Mouse (Mus musculus): Measurements from ENCODE around the gene Gm20696. TPM values are rescaled to one million over a fixed set of nuclear protein-coding genes. Genes with fewer than 3 reads are reported as not detected.

Gm20696 gene
- polyA plus RNA-seq, 1 experiment: not detected

GRCm38 (mm10) chr6:99220472-99220871 is 446.1 kb downstream of the Gm20696 start:
- no peak overlapping the region for H3K27ac ChIP-seq (replicated peaks; ENCODE audit: low read depth, low read length)
- H3K4me3 ChIP-seq (ENCODE audit: insufficient read depth, low read depth, low read length): no peak overlapping the region
- H3K4me1 ChIP-seq (ENCODE audit: control insufficient read depth, insufficient read depth, insufficient read length, low read length): no peaks in the 10 kb centered on the region; the same call in 1 of the 2 replicates

DNA sequence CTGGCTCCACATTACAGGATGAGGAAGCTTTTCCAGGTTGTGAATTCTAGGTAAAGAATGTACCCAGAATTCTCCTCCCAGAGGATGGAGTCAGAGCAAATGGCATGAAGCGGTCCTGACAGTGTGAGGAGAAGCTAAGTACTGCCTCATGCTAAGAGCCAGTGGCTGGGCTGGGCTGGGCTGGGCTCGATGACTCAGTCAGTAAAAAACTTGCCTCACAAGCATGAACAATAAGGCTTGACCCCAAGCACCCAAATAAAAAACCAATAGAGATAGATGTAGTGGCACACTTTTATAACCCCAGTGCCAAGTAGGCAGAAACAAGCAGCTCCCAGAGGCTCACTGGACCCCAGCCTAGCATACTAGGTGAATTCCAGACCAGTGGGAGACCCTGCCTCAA is 448.8 kb downstream of the Gm20696 start:
- H3K4me3 ChIP-seq (ENCODE audit: insufficient read depth, low read depth, low read length): no peak overlapping the region
- no peak overlapping the region for H3K27ac ChIP-seq (replicated peaks; ENCODE audit: low read depth, low read length)
- no peaks in the 10 kb centered on the region; the same call in 1 of the 2 replicates for H3K4me1 ChIP-seq (ENCODE audit: control insufficient read depth, insufficient read depth, insufficient read length, low read length)

DNA sequence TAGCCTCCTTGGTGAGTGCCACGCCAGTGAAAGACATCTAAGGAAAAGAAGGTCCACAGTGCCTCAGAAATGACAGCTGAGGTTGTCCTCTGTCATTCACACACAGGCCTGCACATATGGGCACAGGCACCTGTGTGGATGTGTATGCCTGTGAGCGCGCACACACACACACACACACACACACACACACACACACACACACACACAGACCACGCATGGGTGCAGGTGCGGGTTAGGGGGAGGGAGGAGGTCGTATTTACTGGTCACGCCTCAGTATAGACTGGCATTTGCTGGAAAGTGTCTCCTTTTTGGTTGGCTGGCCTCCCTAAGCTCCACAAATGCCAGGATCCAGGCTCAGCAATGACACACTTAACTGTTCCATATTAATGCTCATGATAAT is 449.4 kb downstream of the Gm20696 start:
- H3K27ac ChIP-seq (replicated peaks; ENCODE audit: low read depth, low read length): no peak overlapping the region

GRCm38 (mm10) chr6:99212461-99212860 is 454.1 kb downstream of the Gm20696 start:
- Histone ChIP-seq H3K4me3 (ENCODE audit: insufficient read depth, low read depth, low read length) (no peak overlapping the region), H3K4me1 (ENCODE audit: control insufficient read depth, insufficient read depth, insufficient read length, low read length) (no peaks in the 10 kb centered on the region), H3K27ac (replicated peaks; ENCODE audit: low read depth, low read length) (no peak overlapping the region)

More for the DNA sequence above, 449.4 kb downstream of the Gm20696 start:
- no peak overlapping the region for H3K4me3 ChIP-seq (ENCODE audit: insufficient read depth, low read depth, low read length)
- no peaks in the 10 kb centered on the region; the same call in 1 of the 2 replicates for H3K4me1 ChIP-seq (ENCODE audit: control insufficient read depth, insufficient read depth, insufficient read length, low read length)

- Histone ChIP-seq H3K27ac (replicated peaks; ENCODE audit: low read depth, low read length) (no peak overlapping the region), H3K4me3 (ENCODE audit: insufficient read depth, low read depth, low read length) (no peak overlapping the region), H3K4me1 (ENCODE audit: control insufficient read depth, insufficient read depth, insufficient read length, low read length) (peaks cover 2% of the 10 kb centered on the region; the same call in 1 of the 2 replicates)
These were observed 454.8 kb downstream of the Gm20696 start for GRCm38 (mm10) chr6:99211663-99212333.

DNA sequence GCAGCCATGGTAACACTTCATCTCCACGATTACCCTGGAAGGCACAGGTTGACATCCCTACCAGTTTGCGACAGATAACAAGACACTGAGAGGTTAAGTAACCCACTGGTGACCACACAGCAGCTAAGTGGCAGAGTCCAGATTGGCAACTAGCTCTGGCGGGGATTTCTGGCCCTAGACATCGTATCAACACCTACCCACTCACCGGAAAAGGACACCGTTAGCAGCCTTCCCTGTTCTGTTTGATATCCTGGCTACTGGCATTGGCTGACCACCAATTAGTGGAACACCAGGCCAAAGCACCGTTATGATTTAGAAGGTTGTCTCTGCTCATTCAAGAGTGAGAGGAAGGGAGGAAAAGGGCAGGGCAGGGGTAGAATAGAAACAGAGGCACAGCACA is 456.4 kb downstream of the Gm20696 start:
- no peak overlapping the region for H3K4me3 ChIP-seq (ENCODE audit: insufficient read depth, low read depth, low read length)
- H3K27ac ChIP-seq (replicated peaks; ENCODE audit: low read depth, low read length): no peak overlapping the region
- H3K4me1 ChIP-seq (ENCODE audit: control insufficient read depth, insufficient read depth, insufficient read length, low read length): peaks cover 2% of the 10 kb centered on the region

Other genes with a start within 250 kb of the Gm20696 start
- 8.8 and 10.1 TPM in 2 replicates for gene Foxp1, start 144.1 kb downstream of the Gm20696 start, polyA plus RNA-seq (2012; ENCODE audit: insufficient read depth, insufficient read length, missing spikeins)
- 113 and 125 TPM in 2 replicates for gene Eif4e3, start within 50 bp of the Gm20696 start, polyA plus RNA-seq (2012; ENCODE audit: insufficient read depth, insufficient read length, missing spikeins)
- gene Gpr27, start 25.9 kb upstream of the Gm20696 start, polyA plus RNA-seq (2012; ENCODE audit: insufficient read depth, insufficient read length, missing spikeins): 0.44 and 0.63 TPM in 2 replicates
- gene Prok2, start 59.6 kb upstream of the Gm20696 start, polyA plus RNA-seq (2012; ENCODE audit: insufficient read depth, insufficient read length, missing spikeins): not detected in 2 replicates

Measured in brown adipose tissue, adult 24 weeks (tissue).